Mouse (Mus musculus): Measurements from ENCODE around the gene Mpped1. TPM values are rescaled to one million over a fixed set of nuclear protein-coding genes. Genes with fewer than 3 reads are reported as not detected.

Mpped1 gene
- polyA plus RNA-seq, 1 experiment, result 1.5 TPM

- Histone ChIP-seq H3K27ac (ENCODE audit: insufficient read depth, low read length) (no peak overlapping the region), H3K36me3 (ENCODE audit: control insufficient read depth, insufficient read depth, low read length) (no peaks in the 10 kb centered on the region), H3K27me3 (ENCODE audit: control insufficient read depth, insufficient read depth, low read length) (no peaks in the 10 kb centered on the region; the same call in 1 of the 2 replicates), H3K4me1 (ENCODE audit: control insufficient read depth, insufficient read depth, insufficient read length) (no peaks in the 10 kb centered on the region), H3K4me3 (ENCODE audit: extremely low read depth, insufficient read depth, insufficient read length) (no peak overlapping the region)
- no peak for DNase-seq (ENCODE audit: low read depth in 1 of 2, low spot score in 2 of 2)
- 75% methylated on average over 9 of the region's 9 CpGs for WGBS
- TF ChIP-seq POLR2A (IDR thresholded peaks at IDR 0.05; ENCODE audit: low read depth, low read length), result no peak
- TF ChIP-seq CTCF (IDR thresholded peaks at IDR 0.05; ENCODE audit: extremely low read depth, insufficient read depth, insufficient read length, insufficient replicate concordance), result no peak
These were observed 5.5 kb downstream of the Mpped1 start for GRCm38 (mm10) chr15:83784772-83785171.

DNA sequence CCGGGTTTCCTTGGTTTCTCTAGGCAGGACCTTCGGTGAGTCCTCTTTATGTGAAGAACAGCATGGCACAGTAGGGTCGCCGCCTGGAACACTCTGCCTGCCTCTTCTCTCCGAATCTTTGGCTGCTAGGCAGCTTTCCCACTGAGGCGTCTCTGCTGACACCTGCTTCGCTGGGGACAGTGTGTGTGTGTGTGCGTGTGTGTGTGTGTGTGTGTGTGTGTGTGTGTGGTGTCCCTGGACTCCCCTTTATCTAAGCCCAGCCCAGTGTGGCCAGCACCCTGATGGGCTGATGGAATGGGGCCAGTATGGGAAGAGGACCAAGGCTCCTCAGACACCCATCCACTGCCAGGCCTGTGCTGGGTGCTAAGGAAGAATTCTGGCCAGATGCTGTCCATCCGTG lies 9.8 kb downstream of the Mpped1 start:
- H3K36me3 ChIP-seq (ENCODE audit: control insufficient read depth, insufficient read depth, low read length), result no peaks in the 10 kb centered on the region
- H3K27ac ChIP-seq (ENCODE audit: insufficient read depth, low read length), result no peak overlapping the region
- TF ChIP-seq CTCF (IDR thresholded peaks at IDR 0.05; ENCODE audit: extremely low read depth, insufficient read depth, insufficient read length, insufficient replicate concordance) (no peak), POLR2A (IDR thresholded peaks at IDR 0.05; ENCODE audit: low read depth, low read length) (no peak)
- 77% methylated on average over 9 of the region's 9 CpGs for WGBS
- H3K4me1 ChIP-seq (ENCODE audit: control insufficient read depth, insufficient read depth, insufficient read length), result no peaks in the 10 kb centered on the region
- H3K4me3 ChIP-seq (ENCODE audit: extremely low read depth, insufficient read depth, insufficient read length), result no peak overlapping the region
- H3K27me3 ChIP-seq (ENCODE audit: control insufficient read depth, insufficient read depth, low read length), result no peaks in the 10 kb centered on the region
- no peak for DNase-seq (ENCODE audit: low read depth in 1 of 2, low spot score in 2 of 2)

DNA sequence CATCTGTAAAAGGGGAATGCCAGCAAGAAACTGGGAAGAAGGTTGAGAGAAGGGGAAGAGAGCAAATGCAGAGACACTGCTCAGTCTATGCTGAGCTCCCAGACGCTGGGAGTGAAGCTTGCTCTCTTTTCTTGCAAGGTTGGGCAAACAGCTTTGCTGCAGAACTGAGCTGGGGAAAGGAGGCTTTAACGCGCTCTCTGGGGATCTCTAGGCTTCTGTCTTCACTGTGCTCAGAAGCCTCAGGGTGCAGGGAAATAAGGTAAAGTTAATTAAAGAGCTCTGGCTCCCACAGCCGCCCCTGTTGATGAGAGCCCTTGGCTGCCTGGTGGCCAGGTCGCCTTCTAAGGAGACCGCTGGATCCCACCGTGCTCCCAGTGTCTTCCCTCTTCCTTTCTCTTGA lies 17.7 kb downstream of the Mpped1 start:
- DNase-seq (ENCODE audit: low read depth in 1 of 2, low spot score in 2 of 2), result no peak
- no peak overlapping the region for H3K27ac ChIP-seq (ENCODE audit: insufficient read depth, low read length)
- TF ChIP-seq POLR2A (IDR thresholded peaks at IDR 0.05; ENCODE audit: low read depth, low read length), result no peak
- no peak for TF ChIP-seq CTCF (IDR thresholded peaks at IDR 0.05; ENCODE audit: extremely low read depth, insufficient read depth, insufficient read length, insufficient replicate concordance)
- no peaks in the 10 kb centered on the region for H3K27me3 ChIP-seq (ENCODE audit: control insufficient read depth, insufficient read depth, low read length)
- no peaks in the 10 kb centered on the region for H3K4me1 ChIP-seq (ENCODE audit: control insufficient read depth, insufficient read depth, insufficient read length)
- WGBS, result 75% methylated on average over 7 of the region's 7 CpGs
- no peak overlapping the region for H3K4me3 ChIP-seq (ENCODE audit: extremely low read depth, insufficient read depth, insufficient read length)
- H3K36me3 ChIP-seq (ENCODE audit: control insufficient read depth, insufficient read depth, low read length), result no peaks in the 10 kb centered on the region

GRCm38 (mm10) chr15:83798964-83799363 lies 19.7 kb downstream of the Mpped1 start:
- WGBS, result 87% methylated on average over 11 of the region's 11 CpGs
- DNase-seq (ENCODE audit: low read depth in 1 of 2, low spot score in 2 of 2), result no peak
- H3K36me3 ChIP-seq (ENCODE audit: control insufficient read depth, insufficient read depth, low read length), result no peaks in the 10 kb centered on the region
- no peak overlapping the region for H3K4me3 ChIP-seq (ENCODE audit: extremely low read depth, insufficient read depth, insufficient read length)
- no peaks in the 10 kb centered on the region for H3K27me3 ChIP-seq (ENCODE audit: control insufficient read depth, insufficient read depth, low read length)
- H3K27ac ChIP-seq (ENCODE audit: insufficient read depth, low read length), result no peak overlapping the region
- no peaks in the 10 kb centered on the region for H3K4me1 ChIP-seq (ENCODE audit: control insufficient read depth, insufficient read depth, insufficient read length)
- TF ChIP-seq POLR2A (IDR thresholded peaks at IDR 0.05; ENCODE audit: low read depth, low read length) (no peak), CTCF (IDR thresholded peaks at IDR 0.05; ENCODE audit: extremely low read depth, insufficient read depth, insufficient read length, insufficient replicate concordance) (no peak)

GRCm38 (mm10) chr15:83801011-83801410 lies 21.7 kb downstream of the Mpped1 start:
- no peaks in the 10 kb centered on the region for H3K4me1 ChIP-seq (ENCODE audit: control insufficient read depth, insufficient read depth, insufficient read length)
- H3K27ac ChIP-seq (ENCODE audit: insufficient read depth, low read length), result no peak overlapping the region
- no peaks in the 10 kb centered on the region for H3K27me3 ChIP-seq (ENCODE audit: control insufficient read depth, insufficient read depth, low read length)
- H3K4me3 ChIP-seq (ENCODE audit: extremely low read depth, insufficient read depth, insufficient read length), result no peak overlapping the region
- H3K36me3 ChIP-seq (ENCODE audit: control insufficient read depth, insufficient read depth, low read length), result no peaks in the 10 kb centered on the region
- DNase-seq (ENCODE audit: low read depth in 1 of 2, low spot score in 2 of 2), result no peak
- WGBS, result 55% methylated on average over 5 of the region's 5 CpGs
- no peak for TF ChIP-seq CTCF (IDR thresholded peaks at IDR 0.05; ENCODE audit: extremely low read depth, insufficient read depth, insufficient read length, insufficient replicate concordance)
- TF ChIP-seq POLR2A (IDR thresholded peaks at IDR 0.05; ENCODE audit: low read depth, low read length), result no peak

- no peak for DNase-seq (ENCODE audit: low read depth in 1 of 2, low spot score in 2 of 2)
- Histone ChIP-seq H3K4me1 (ENCODE audit: control insufficient read depth, insufficient read depth, insufficient read length) (no peaks in the 10 kb centered on the region), H3K36me3 (ENCODE audit: control insufficient read depth, insufficient read depth, low read length) (no peaks in the 10 kb centered on the region), H3K27ac (ENCODE audit: insufficient read depth, low read length) (no peak overlapping the region), H3K27me3 (ENCODE audit: control insufficient read depth, insufficient read depth, low read length) (no peaks in the 10 kb centered on the region), H3K4me3 (ENCODE audit: extremely low read depth, insufficient read depth, insufficient read length) (no peak overlapping the region)
- 82% methylated on average over 6 of the region's 6 CpGs for WGBS
- no peak for TF ChIP-seq POLR2A (IDR thresholded peaks at IDR 0.05; ENCODE audit: low read depth, low read length)
- no peak for TF ChIP-seq CTCF (IDR thresholded peaks at IDR 0.05; ENCODE audit: extremely low read depth, insufficient read depth, insufficient read length, insufficient replicate concordance)
These were observed 34.8 kb downstream of the Mpped1 start for GRCm38 (mm10) chr15:83814106-83814505.

DNA sequence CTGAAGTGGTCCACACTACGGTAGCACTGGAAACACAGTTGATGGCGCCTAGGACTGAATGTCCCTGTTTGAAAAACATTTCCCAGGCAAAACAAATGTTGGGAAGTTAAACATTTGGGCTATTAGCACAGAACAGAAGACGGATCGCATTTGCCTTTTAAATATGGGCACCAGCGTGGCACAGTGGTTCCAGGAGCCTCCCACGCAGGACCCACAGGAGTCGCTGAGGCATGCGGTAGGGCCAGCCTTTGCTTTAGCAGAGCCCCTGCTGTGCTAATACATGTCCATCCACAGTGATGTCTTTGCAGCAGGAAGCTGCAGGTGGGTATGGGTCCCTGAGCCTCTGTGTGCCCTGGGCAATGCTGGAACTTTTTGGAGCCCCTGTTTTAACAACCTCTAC lies 48.7 kb downstream of the Mpped1 start:
- TF ChIP-seq POLR2A (IDR thresholded peaks at IDR 0.05; ENCODE audit: low read depth, low read length) (no peak), CTCF (IDR thresholded peaks at IDR 0.05; ENCODE audit: extremely low read depth, insufficient read depth, insufficient read length, insufficient replicate concordance) (no peak)
- Histone ChIP-seq H3K4me1 (ENCODE audit: control insufficient read depth, insufficient read depth, insufficient read length) (no peaks in the 10 kb centered on the region), H3K27ac (ENCODE audit: insufficient read depth, low read length) (no peak overlapping the region), H3K27me3 (ENCODE audit: control insufficient read depth, insufficient read depth, low read length) (no peaks in the 10 kb centered on the region), H3K36me3 (ENCODE audit: control insufficient read depth, insufficient read depth, low read length) (no peaks in the 10 kb centered on the region), H3K4me3 (ENCODE audit: extremely low read depth, insufficient read depth, insufficient read length) (no peak overlapping the region)
- WGBS, result 86% methylated on average over 8 of the region's 8 CpGs
- DNase-seq (ENCODE audit: low read depth in 1 of 2, low spot score in 2 of 2), result no peak

Measured in spleen, adult 2 months (tissue).